ENCODE assay signal across 20 mouse cellular contexts in the genomic region with DNA sequence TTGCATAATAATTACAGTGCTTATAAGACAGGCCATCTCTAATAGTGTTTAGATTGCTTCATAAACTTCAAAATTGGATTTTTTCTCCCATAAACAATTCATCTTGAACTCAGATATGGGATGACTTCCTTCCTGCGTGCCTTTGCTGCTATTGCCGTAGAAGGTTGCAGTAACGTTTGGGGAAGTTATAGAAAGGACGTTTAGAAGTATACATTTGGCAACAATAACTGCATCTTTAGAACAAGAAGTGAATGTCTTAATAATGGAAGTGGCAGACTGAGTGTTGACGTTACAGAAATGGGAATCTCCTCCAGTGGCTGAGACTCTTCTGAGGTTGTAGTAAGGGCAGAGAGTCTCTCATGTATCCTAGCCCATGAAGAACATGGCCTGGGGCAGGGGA.
DNase-seq lines count a peak whose midpoint lies in the region; ATAC-seq and TF ChIP-seq lines count a peak whose summit lies in the region.
"Had no signal": no experiment of that assay in that cellular context is flagged by ENCODE, and none has a peak within 500 bp of the region (broad histone marks: within the 10 kb centered on the region; RNA-seq: fewer than 3 reads in every experiment).

No protein-coding gene starts in this region.

- ATAC-seq in limb, embryonic 13.5 days (ENCODE audit: low FRiP score, low read depth) = no peak
- ATAC-seq in common myeloid progenitor, adult 5-6 weeks (replicated peaks; ENCODE audit: low read depth, poor library complexity, severe bottlenecking) = 0 out of 2 replicates have a peak, but pooled peaks have one; percentile 25
- peak; percentile 79 for ATAC-seq in megakaryocyte, adult 5-6 weeks (ENCODE audit: poor library complexity, severe bottlenecking)
- ATAC-seq in forebrain, postnatal 0 days = no peak
- no peak for ATAC-seq in hindbrain, embryonic 11.5 days (ENCODE audit: low FRiP score)
- ATAC-seq: forebrain, embryonic 13.5 days; forebrain, embryonic 15.5 days had no signal

- H3K4me2 ChIP-seq in limb, embryonic 13.5 days (replicated peaks) = no peak overlapping the region
- H3K4me2 ChIP-seq in forebrain, postnatal 0 days (ENCODE audit: low read depth) = no peak overlapping the region
- no peak overlapping the region for H3K4me2 ChIP-seq in hindbrain, embryonic 11.5 days (replicated peaks; ENCODE audit: low read depth, low read length)
- H3K4me2 ChIP-seq: embryonic facial prominence, embryonic 12.5 days; forebrain, embryonic 13.5 days; forebrain, embryonic 15.5 days had no signal

- peaks cover 17% of the 10 kb centered on the region for H3K27me3 ChIP-seq in limb, embryonic 13.5 days
- no peaks in the 10 kb centered on the region for H3K27me3 ChIP-seq in limb, embryonic 10.5 days (ENCODE audit: low read depth, poor library complexity, severe bottlenecking)
- H3K27me3 ChIP-seq in forebrain, postnatal 0 days (ENCODE audit: insufficient read depth, low read length) = no peaks in the 10 kb centered on the region
- H3K27me3 ChIP-seq in hindbrain, embryonic 11.5 days (ENCODE audit: control insufficient read depth, insufficient read depth, low read length) = no peaks in the 10 kb centered on the region
- H3K27me3 ChIP-seq: embryonic facial prominence, embryonic 12.5 days; forebrain, embryonic 13.5 days; forebrain, embryonic 15.5 days had no signal

- no peaks in the 10 kb centered on the region for H3K9me3 ChIP-seq in limb, embryonic 13.5 days
- H3K9me3 ChIP-seq in limb, embryonic 10.5 days (replicated peaks) = no peaks in the 10 kb centered on the region
- H3K9me3 ChIP-seq in forebrain, postnatal 0 days (ENCODE audit: low read length) = no peaks in the 10 kb centered on the region
- no peaks in the 10 kb centered on the region for H3K9me3 ChIP-seq in hindbrain, embryonic 11.5 days (ENCODE audit: control insufficient read depth, low read length)
- H3K9me3 ChIP-seq: embryonic facial prominence, embryonic 10.5 days; embryonic facial prominence, embryonic 12.5 days; forebrain, embryonic 13.5 days; forebrain, embryonic 15.5 days had no signal

- TF ChIP-seq CTCF in forebrain, postnatal 0 days (IDR thresholded peaks at IDR 0.05; ENCODE audit: low read depth) = no peak

- no peak overlapping the region for H3K9ac ChIP-seq in limb, embryonic 13.5 days
- no peak overlapping the region for H3K9ac ChIP-seq in forebrain, postnatal 0 days
- H3K9ac ChIP-seq in hindbrain, embryonic 11.5 days (ENCODE audit: low read depth, low read length) = no peak overlapping the region
- H3K9ac ChIP-seq: embryonic facial prominence, embryonic 12.5 days; forebrain, embryonic 13.5 days; forebrain, embryonic 15.5 days had no signal

- WGBS in limb, embryonic 13.5 days = 82% methylated on average over 5 of the region's 5 CpGs
- WGBS in limb, embryonic 10.5 days = 93% methylated on average over 5 of the region's 5 CpGs
- 79% methylated on average over 5 of the region's 5 CpGs for whole genome bisulfite sequencing in forebrain, postnatal 0 days
- 90% methylated on average over 5 of the region's 5 CpGs for WGBS in hindbrain, embryonic 11.5 days

- peaks cover 23% of the 10 kb centered on the region for H3K4me1 ChIP-seq in limb, embryonic 13.5 days
- H3K4me1 ChIP-seq in limb, embryonic 10.5 days = peaks cover 16% of the 10 kb centered on the region
- H3K4me1 ChIP-seq in forebrain, postnatal 0 days (ENCODE audit: insufficient read depth) = no peaks in the 10 kb centered on the region
- no peaks in the 10 kb centered on the region for H3K4me1 ChIP-seq in hindbrain, embryonic 11.5 days (replicated peaks; ENCODE audit: control insufficient read depth, insufficient read depth, low read length)
- H3K4me1 ChIP-seq: forebrain, embryonic 13.5 days; forebrain, embryonic 15.5 days had no signal

- DNase-seq in limb, embryonic 10.5 days (ENCODE audit: low spot score) = no peak
- no peak for DNase-seq in Muller cell, postnatal 12 days (ENCODE audit: inconsistent ontology term)
- no peak for DNase-seq in forebrain, postnatal 0 days
- no peak for DNase-seq in hindbrain, embryonic 11.5 days (ENCODE audit: low spot score)
- DNase-seq: adrenal gland, adult 2 months; adrenal gland, postnatal 10 days; adrenal gland, postnatal 25 days; cerebellum, adult 11 months; cerebellum, adult 18-20 months; cerebellum, adult 8-10 months; cerebellum, adult 9-11 months; cerebellum, postnatal 14 days; cerebellum, postnatal 36 days had no signal

- H3K4me3 ChIP-seq in limb, embryonic 13.5 days = no peak overlapping the region
- no peak overlapping the region for H3K4me3 ChIP-seq in limb, embryonic 10.5 days
- no peak overlapping the region for H3K4me3 ChIP-seq in forebrain, postnatal 0 days (ENCODE audit: low read depth, low read length)
- no peak overlapping the region for H3K4me3 ChIP-seq in hindbrain, embryonic 11.5 days (ENCODE audit: low read depth, low read length)
- H3K4me3 ChIP-seq: embryonic facial prominence, embryonic 10.5 days; embryonic facial prominence, embryonic 12.5 days; forebrain, embryonic 13.5 days; forebrain, embryonic 15.5 days had no signal

- H3K36me3 ChIP-seq in limb, embryonic 13.5 days = no peaks in the 10 kb centered on the region
- no peaks in the 10 kb centered on the region for H3K36me3 ChIP-seq in limb, embryonic 10.5 days
- H3K36me3 ChIP-seq in forebrain, postnatal 0 days (ENCODE audit: insufficient read depth) = no peaks in the 10 kb centered on the region
- H3K36me3 ChIP-seq in hindbrain, embryonic 11.5 days (ENCODE audit: control insufficient read depth, insufficient read depth, low read length) = no peaks in the 10 kb centered on the region
- H3K36me3 ChIP-seq: embryonic facial prominence, embryonic 10.5 days; embryonic facial prominence, embryonic 12.5 days; forebrain, embryonic 15.5 days had no signal

- H3K27ac ChIP-seq in limb, embryonic 13.5 days = peak overlapping the region; percentile 17; the same call in 1 of the 2 replicates
- H3K27ac ChIP-seq in limb, embryonic 10.5 days = no peak overlapping the region
- no peak overlapping the region for H3K27ac ChIP-seq in forebrain, postnatal 0 days (ENCODE audit: low read depth, low read length)
- no peak overlapping the region for H3K27ac ChIP-seq in hindbrain, embryonic 11.5 days (ENCODE audit: low read depth, low read length)
- H3K27ac ChIP-seq: embryonic facial prominence, embryonic 10.5 days; embryonic facial prominence, embryonic 12.5 days; forebrain, embryonic 13.5 days; forebrain, embryonic 15.5 days had no signal

Comparison
In these comparisons a context has a peak if more than half of its experiments do, and no peak if none do; other contexts are left out.
1. ATAC-seq: peak in common myeloid progenitor, adult 5-6 weeks (single experiment) and megakaryocyte, adult 5-6 weeks (single experiment); none in limb, embryonic 13.5 days (single experiment), forebrain, postnatal 0 days (single experiment) and hindbrain, embryonic 11.5 days (single experiment).